Mouse (Mus musculus): Measurements from ENCODE around the gene Gtf2a1. TPM values are rescaled to one million over a fixed set of nuclear protein-coding genes. Genes with fewer than 3 reads are reported as not detected.

Gtf2a1 gene
- total RNA-seq, 2 experiments from 2014 or later, result 25.7 to 33.8 TPM

Other genes starting within 250 kb of the Gtf2a1 start
- gene Cep128, start 206.1 kb downstream of the Gtf2a1 start, total RNA-seq (2014; fragmentation: Nextera tagmentation), result 62.2 and 81.3 TPM in 2 replicates
- gene Cep128, start 206.1 kb downstream of the Gtf2a1 start, total RNA-seq (2017), result 49.6 and 87.1 TPM in 2 replicates
- not detected in 2 replicates for gene Tshr, start 205.9 kb downstream of the Gtf2a1 start, total RNA-seq (2014; fragmentation: Nextera tagmentation)
- gene Tshr, start 205.9 kb downstream of the Gtf2a1 start, total RNA-seq (2017), result not detected in 2 replicates
- gene Ston2, start 197.9 kb upstream of the Gtf2a1 start, total RNA-seq (2014; fragmentation: Nextera tagmentation), result 5.3 and 10.7 TPM in 2 replicates
- 0.53 and 2.7 TPM in 2 replicates for gene Ston2, start 197.9 kb upstream of the Gtf2a1 start, total RNA-seq (2017)